Mouse (Mus musculus) CH12.LX (cell line): Measurements from ENCODE around the gene Plce1.

Source experiments
- CHD2 ChIP-seq: IDR thresholded peaks from 2 replicates; pipeline ENCODE4 v1.6.1; 2011; ENCODE audit warnings: low read length, improper control_type of control experiment
- CTCF ChIP-seq, 2 experiments: IDR thresholded peaks in 1 of 2; conservative IDR thresholded peaks in 1 of 2; 2 replicates each; pipeline ENCODE4 v1.5.1; 2011 to 2012; ENCODE audit warnings: low read depth in 2 of 2, low read length in 2 of 2, improper control_type of control experiment in 1 of 2, inconsistent platforms in 1 of 2, mild to moderate bottlenecking in 1 of 2, moderate library complexity in 1 of 2
- POLR2A ChIP-seq: IDR thresholded peaks from 2 replicates; pipeline ENCODE4 v1.6.1; 2011; ENCODE audit warnings: low read depth, mild to moderate bottlenecking, improper control_type of control experiment, low read length

- TF ChIP-seq CTCF (conservative IDR thresholded peaks at IDR 0.05 in 1 of 2, IDR thresholded peaks at IDR 0.05 in 1 of 2; ENCODE audit: low read depth in 2 of 2, low read length in 2 of 2) (no peak), CHD2 (no peak), POLR2A (no peak)
These were observed 2.6 kb upstream of the Plce1 start for GRCm38 (mm10) chr19:38478286-38478685.
